Mouse (Mus musculus) spleen, postnatal 4 days (tissue): Measurements from ENCODE around the gene Camta1.

Experiments used
- DNase-seq, 2 experiments: peaks; one replicate each; pipeline ENCODE4 v3.0.0; 2022; ENCODE audit warnings: low spot score in 2 of 2

Gene Camta1

DNA sequence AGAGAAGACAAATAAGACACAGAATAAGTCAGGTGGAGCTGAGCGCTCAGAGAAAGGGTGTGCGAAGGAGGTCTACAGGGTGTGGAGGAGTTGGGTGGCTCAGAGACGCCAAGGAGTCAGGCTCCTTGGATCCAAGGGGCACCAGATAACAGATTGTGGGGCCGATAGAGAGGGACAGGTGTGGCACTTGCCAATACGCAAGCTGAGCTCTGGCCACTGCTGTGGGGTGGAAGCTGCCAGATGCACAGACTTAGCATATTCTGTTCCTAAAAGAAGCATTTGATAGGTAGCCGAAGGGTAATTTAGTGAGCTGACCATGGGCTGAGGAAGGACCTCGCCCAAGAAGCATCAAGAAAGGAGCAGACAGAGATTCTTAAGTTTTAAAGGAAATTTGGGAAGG is 177.1 kb downstream of the Camta1 start:
- no peak for DNase-seq

DNA sequence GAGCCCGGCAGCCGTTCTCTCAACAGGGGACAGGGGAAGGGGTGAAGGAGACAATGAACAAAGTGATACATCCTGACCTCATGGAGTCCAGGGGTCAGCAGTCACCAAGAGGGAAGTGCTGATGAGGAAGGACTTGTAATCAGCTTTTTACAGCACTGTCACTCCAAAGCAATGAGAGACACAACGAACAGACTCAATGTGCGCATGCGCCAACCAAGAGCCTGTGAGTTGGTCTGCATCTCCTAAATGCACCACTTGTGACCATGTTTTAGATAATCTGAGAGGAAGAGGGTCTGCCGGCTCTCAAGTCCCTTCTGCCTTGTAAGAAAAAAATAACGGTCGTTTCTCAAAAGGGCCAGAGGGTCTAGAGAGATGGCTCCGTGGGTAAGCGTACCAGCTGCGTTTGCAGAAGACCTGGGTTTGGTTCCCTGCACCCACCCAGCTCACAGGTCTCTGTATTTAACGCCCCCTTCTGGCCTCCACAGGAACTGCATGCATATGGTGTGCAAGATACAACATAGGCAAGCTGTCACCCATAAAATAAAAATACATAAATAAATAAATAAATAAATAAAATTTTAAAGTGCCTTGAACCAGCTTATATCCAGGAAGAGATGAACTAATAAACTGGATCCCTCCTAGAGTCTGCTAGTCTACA is 178.7 kb downstream of the Camta1 start:
- no peak for DNase-seq

DNA sequence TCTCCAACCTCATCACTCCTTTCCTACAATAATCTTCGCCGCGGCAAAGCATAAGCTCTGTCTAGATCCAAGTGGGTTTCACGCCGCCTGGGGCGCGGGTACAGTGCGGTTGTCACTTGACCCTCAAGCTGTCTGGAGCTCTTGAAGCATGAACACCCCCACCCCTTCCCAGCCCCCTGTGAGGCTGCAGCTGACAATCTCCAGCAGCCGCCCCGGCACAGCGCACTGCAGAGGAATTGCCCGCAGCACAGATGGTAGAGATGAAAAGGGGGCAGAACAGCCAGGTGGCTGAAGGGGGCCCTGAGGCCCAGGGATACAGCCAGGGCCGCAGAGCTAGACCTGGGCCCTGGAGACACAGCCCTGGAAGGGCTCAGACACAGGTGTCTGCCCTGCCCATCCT is 189.2 kb downstream of the Camta1 start:
- no peak for DNase-seq

DNA sequence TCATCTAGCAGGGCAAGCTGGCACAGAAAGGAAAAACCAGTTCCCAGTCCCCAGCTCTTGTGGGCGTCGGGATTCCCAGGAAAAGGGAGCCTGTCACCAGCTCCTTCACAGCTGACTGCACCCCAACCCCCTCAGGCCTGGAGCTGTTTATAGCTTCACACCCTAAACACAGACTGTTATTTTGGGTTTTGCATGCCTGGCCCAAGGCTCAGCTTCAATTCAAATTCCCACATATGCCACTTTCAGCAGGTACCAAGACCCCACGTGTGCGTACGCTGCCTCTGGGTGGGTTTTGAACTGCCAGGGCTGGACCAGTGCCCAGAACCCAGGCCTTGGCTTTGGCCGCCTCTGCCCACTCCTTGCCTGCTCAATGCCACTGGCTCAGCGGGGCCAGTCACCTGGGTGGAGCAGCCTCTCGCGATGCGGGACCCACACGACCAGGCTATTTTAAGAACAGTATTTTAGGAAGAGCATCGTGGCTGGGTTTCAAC is 195.2 kb downstream of the Camta1 start:
- DNase-seq: no peak

DNA sequence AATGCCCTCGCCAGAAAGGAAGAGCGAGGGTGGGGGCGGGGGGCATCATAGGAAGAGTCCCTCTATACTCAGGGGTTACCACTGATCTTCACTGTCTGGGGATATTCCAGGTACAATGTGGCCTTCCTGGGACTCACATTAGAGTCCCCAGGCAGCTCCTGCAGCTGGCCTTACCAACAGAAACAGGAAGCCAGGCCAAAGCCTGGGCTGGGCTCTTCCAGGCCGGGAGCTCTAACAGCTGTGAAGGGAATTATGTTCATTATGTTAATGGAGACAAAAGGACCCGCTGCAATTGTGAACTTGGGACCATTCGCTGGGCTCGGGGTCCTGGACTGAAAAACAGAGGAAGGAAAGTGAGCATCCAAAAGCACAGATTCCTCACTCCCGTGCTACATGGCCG is 200.2 kb downstream of the Camta1 start:
- no peak for DNase-seq

DNA sequence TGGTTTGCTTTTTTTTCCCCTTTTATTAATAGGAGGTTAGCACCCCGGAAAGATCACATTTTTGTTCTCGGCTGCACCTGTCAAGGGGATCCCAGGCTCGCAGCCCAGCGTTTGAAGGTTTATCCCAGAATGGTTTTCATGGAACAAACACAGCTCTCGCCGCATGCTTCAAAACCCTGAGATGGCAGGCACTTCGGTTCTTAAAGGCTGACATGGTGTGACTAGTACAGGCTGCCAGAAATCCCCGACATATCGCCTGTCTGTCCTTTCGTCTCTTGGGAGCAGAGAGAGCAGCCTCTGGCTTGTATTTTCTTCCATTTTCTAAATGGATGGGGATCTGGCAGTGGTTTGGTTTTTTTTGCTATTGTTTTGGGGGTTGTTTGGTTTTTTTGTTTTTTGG is 205.2 kb downstream of the Camta1 start:
- DNase-seq: no peak

DNA sequence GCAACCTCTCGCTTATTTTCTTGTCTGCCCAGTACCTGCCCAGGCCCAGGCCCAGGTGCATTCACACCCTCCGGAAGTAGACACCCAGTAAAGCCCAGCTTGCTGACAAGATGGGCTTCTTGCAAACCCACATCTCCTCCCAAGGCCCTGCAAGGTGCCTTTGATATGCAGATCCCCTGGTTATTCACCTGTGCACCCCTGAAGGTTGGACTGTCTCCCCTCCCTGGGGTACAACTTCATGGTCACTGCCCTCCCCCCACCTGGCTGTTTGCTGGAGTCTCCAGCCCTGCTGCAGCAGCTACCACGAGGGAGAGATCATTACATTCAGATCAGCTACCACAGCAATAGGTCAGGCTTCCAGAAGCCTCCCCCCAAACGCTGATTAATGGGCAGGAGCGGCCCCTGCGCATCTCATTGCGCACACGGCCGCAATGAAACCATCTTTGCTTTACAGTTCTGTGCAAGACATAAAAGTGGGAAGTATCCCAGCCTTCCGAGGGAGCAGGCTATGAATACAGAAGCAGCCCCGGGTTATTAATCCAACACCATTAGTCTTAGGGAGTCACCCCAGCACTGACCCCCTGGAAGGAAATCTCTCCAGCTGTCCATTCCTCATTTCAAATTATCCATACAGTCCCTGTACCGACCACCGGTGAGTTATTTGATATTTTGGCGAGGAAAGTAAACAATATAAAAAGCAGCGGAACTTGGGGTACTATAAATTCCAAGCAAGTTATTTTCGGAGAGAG is 205.9 kb downstream of the Camta1 start:
- DNase-seq: no peak

DNA sequence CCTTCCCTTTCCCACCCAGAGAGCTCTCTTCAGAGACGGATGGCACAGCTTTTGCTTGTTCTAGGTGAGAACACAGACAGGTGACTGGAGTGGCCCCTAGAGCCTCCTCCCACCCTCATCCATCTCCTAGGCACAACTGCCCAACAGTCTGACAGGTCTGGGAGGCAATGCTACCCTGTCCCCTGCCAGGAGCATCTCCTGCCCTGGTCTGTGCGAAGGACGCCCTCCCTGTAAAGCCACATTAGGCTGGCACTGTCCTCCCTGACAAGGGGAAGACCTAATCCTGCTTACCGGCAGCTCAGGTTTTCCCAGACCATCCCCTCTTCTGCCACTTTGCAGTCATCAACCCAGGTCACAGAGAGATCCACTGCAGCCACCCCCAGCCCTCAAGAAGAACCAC is 206.4 kb downstream of the Camta1 start:
- no peak for DNase-seq

DNA sequence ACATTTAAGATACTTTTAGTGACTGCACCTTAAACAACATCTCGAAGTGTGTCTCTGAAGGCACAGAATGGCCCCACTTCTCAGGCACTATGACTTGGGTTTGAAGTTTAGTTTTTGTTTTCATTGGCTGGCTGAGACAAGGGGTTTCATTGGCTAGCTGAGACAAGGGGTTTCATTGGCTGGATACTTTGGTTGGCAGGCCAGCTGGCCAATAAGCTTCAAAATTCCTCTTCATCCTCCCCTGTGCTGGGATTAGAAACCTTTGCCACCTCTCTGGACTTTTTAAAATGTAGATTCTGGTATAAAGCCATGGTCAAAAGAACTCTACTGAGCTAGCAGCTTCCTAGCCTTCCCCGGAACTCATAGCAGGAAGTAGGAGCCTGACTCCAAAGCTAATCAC is 219.3 kb downstream of the Camta1 start:
- DNase-seq: no peak

DNA sequence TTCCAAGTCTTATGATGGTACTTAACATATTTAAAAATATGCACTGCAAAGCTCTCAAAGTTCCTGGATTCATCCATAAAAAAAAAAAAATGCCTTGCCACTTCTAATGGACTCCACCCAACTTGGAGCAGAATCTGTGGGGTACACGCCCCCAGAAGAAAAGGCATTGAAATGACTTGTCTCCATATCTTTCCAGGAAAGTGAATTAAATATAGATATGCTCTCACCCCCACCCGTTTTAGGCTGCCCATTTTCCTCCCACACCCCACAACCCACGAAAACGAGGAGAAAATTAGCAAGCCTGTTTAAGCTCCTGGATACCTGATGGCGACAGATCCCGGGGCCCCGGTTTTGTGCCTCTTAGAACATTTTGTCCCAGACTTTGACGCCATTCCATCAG is 220.7 kb downstream of the Camta1 start:
- DNase-seq: no peak

DNA sequence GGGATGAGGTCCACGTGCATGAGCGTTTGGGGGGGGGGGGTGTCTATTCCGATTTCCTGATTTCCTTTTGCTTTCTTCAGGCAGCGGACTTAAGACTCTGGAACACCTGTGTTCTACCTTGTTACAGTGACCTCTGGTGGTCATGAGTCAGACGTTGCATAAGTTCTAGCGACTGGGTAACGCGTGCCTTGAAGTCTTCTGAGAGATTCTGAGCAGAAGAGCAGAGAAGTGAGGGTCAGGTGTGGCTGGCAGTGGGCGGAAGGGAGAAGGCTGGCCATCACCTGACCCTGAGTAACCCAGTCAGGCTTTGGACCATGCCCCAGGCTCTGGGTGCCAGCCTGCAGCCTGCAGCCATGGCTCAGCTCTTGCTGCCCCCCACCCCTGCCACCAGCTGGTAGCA is 222.7 kb downstream of the Camta1 start:
- no peak for DNase-seq

DNA sequence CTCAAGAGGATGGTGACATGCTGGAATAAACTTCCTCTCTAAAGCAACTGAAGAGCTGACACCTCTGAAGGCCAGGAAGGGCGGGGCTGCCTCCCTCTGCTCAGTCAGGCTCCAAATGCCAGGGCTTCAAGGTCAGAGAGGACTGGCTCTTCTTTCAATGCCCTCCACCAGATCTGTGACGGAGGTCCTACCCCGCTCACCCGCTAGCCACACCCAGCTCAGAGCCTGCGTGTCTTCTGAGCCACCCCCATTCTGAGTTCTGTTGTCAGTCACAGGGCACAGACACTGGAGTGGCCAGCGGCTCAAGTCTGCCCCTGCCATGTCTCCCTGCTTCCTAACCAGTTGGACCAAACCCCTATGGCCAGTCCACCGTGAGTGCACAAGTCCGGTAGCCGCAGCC is 224.3 kb downstream of the Camta1 start:
- no peak for DNase-seq

DNA sequence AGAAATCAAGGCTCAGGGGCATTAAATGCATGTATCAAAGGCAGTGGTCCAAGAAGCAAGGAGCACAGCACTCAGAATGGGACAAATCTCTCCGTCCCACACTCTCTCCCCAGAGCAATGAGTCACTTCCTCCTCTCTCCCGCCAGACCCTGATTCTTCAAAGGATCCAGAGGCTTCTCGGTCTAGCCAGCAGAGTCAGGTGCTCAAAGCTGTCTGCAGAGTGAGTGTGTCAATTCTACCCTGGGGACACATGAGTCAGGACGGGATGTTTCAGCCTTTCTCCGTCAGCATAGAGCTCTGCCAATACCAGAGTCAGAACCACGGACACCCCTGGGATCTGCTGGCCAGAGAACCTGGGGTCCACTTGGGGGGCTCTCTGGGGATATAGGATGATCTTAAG is 226.9 kb downstream of the Camta1 start:
- no peak for DNase-seq

DNA sequence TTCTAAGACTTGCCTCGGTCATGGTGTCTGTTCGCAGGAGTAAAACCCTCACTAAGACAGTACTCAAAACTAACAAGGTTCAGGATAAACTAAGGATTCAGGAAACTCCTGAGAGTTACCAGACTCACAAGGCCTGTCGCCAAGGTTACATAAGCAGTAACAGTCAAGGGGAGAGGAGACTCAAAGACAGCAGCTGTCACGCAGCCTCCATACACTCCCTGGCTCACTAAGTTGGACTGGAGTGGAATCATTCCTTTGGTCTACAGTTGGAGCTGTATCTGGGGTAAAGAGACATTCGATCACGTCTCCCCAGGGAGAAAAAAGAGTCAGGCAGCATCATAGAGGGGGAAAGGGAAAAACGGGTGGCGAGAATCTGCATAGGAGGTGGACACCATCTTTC is 227.9 kb downstream of the Camta1 start:
- no peak for DNase-seq

DNA sequence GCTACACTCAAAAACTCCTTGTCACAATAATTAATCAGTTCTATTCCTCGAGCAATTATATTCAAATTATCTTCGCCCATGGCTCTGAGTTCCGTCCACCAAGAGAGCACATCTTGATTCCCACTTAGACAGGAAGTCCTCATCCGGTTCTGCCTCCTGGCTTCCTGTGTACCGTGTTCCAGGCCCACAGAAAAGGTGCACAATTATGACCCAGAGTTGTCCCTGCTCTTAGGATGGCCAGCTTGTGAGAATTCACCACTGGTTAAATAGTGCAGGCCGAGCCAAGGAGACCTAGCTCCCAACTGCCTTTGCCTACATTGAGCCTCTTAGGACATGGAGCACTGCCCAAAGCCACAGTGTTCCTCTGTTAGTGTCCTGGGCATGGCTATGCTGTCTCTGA is 229.4 kb downstream of the Camta1 start:
- DNase-seq: no peak

DNA sequence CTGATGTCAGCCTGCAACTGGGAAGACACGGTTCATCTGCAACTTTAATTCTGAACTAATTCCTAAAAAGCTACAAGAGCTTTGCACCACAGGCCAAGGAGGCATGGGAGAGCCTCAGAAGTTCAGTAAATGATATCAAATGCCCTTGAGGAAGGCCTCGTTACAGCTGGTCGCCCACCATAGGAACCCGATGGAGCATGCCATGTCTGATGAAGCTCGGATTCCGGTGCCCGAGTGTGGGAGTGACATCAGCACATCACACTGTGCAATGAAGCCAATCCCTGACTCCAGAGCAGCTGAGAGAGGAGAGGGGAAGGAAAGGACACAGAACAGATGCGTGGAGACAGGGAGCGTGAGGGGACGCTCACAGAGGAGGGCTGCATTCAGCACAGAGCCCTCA is 231.0 kb downstream of the Camta1 start:
- DNase-seq: no peak

DNA sequence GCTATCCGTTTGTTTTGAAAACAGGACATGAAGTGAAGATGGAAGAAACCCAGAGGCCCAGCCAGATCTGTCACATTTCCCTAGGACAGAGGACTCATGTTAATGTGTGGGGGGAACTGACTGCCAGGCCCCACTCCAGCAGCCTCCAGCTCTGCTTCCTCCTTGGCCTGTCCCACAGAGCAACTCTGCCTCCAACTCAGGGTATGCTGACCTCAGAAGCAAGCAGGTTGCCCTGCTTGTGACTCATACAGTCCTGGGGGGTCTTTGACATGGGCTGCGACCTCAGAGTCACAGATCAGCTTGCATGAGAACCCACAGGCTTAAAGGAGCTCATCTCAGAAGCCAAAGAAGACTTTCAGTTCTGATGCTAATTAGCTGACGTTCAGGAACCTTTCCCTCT is 231.4 kb downstream of the Camta1 start:
- DNase-seq: no peak

DNA sequence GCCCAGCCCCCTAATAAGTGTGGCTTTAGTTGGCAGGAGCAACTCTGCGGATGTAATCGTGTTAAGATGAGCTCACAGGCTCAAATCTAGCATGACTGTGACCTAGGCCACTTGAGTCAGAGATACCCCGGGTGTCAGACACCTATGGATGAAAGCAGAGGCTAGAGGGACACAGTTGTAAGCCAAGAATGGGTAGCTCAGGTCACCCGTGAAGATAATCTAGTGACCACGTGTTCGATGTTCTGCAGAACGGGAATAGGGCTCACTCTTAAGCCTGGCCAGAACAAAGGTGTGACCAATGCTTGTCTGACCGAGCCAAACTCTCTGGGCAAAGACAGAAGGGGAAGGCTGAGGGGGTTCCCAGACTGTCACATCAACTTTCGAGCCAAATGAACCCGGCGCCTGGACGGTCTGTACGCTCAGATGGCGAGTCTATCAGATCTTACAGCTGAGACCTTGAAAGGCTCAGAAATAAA is 242.1 kb downstream of the Camta1 start:
- no peak for DNase-seq

DNA sequence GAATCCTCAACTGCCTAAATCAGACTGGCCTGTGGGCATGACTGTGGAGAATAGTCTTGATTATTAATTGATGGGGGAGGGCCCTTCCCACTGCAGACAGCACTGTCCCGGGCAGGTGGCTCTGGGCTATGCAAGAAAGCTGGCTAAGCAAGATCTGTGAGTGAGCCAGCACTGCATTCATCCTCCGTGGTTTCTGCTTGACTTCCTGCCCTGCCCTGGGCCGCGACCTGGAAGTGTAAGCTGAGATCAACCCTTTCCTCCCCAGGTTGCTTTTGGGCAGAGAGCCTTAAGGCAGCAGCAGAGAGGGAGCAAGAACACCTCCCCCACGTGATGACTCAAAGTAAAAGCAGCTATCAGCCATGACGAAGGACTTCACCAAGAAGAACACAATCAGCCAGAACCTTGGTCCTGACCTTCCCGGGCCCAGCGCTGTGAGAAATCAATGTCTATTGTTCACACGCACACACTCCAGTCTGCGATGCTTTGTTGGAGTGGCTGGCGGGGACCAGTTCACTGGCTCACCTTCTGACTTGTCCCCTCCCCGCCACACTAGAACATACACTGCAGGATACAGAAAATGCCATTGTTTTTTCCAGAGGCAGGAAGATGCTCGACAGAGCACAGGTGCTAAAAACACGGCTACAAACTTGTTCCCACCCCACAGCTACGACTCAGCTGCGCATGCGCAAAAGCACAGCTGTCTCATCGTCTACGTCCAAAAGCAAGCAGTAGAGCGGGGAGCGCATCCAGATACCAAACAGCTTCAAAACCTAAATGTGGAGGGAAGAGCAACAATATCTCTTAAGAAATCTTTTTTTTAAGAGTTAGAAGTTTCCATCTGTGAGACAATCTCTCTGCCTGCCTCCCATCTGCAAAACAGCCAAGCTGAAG is 243.0 kb downstream of the Camta1 start:
- DNase-seq: no peak

DNA sequence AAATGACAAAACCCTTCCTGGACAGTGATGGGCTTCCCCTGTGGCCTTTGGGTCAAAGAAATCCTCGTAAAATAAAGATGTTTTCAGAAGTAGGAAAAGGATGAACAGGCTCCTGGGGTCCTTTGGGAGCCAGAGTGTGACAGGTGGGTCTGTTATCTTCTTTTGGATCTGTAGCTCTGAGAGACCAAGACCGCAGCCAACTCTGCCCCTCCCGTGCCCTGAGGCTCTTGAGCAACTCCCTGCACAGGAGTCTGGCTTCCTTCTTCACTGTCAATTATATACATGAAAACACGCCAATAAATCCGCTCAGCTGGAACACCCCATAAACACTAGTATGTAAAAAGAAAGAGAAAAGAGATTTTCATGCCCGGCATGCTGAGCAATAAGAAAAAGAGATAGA is 250.1 kb downstream of the Camta1 start:
- no peak for DNase-seq

DNA sequence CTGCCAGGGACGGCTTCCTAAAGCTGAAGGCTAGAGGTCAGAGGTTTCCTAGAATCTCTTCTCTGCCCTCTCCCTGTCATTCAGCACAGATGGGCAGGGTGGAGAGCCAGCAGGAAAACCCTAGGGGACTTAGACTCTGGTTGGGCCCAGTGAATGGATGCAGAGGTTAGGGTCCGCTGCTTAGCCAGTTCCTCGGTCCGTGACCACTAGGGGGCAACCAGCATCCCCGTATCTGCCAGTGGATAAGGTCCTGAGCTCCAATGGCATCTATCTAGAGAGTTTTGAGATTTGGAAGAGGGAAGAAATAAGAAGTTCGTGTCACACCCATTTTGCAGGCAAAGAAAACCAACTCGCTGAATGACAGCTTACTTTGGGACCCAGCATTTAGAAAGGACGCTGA is 251.4 kb downstream of the Camta1 start:
- DNase-seq: no peak

DNA sequence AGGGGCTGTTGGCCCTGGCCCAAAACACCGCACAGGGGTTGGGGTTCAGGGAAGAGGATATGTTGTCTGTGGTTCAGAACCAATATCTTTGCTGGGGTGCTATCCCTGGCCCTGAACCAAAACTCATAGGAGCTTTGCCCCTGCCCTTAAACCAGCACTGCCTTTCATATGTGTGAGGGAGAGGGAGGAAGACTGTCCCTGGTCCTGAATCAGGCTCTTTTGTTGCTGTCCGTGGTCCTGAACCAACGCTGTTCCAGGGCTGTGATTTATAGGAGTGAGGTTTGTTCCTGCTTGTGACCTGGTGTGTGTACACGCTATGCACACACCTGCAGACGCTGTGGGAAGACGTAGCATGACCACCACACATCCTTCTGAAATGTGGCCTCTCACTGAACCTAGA is 256.8 kb downstream of the Camta1 start:
- no peak for DNase-seq
